Mouse (Mus musculus): ENCODE results near the gene Atg10. TPM values are rescaled to one million over a fixed set of nuclear protein-coding genes. Genes with fewer than 3 reads are reported as not detected.

Gene Atg10
- polyA plus RNA-seq, 1 experiment from 2014 or later = 15.4 TPM

DNA sequence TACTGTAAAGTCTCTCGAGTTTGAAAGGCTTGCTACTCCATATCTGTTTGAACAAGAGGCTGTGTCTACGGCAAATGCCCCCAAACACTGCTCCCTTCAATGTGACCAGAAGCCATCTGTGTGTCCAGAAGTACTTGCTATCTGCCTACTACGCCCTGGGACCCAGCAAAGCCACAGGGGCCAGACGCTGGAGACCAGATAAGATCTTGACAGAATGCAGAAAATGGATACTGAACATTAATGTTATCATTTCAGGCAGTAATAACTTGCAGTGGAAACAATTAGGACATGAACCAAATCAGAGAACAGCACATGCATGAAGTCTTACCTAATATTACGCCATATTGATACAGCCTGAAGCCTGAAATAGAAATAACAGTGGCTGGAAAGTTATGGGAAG is 56.2 kb downstream of the Atg10 start:
- no peaks in the 10 kb centered on the region for H3K9me3 ChIP-seq (replicated peaks; ENCODE audit: control insufficient read depth, low read length)
- 0 out of 2 replicates have a peak, but pooled peaks cover 3% of the 10 kb centered on the region for H3K4me1 ChIP-seq (ENCODE audit: control insufficient read depth, insufficient read depth, low read length)
- no peak overlapping the region for H3K4me2 ChIP-seq (ENCODE audit: low read length)
- no peaks in the 10 kb centered on the region for H3K27me3 ChIP-seq (replicated peaks; ENCODE audit: control insufficient read depth, insufficient read depth, low read length)
- H3K4me3 ChIP-seq (ENCODE audit: low read depth, low read length) = no peak overlapping the region
- H3K9ac ChIP-seq (ENCODE audit: low read length) = no peak overlapping the region
- H3K36me3 ChIP-seq (ENCODE audit: control insufficient read depth, insufficient read depth, low read length) = no peaks in the 10 kb centered on the region
- 89% methylated on average over 5 of the region's 5 CpGs for WGBS
- no peak for ATAC-seq
- no peak for DNase-seq (ENCODE audit: low spot score)
- no peak overlapping the region for H3K27ac ChIP-seq (ENCODE audit: low read depth, low read length)

DNA sequence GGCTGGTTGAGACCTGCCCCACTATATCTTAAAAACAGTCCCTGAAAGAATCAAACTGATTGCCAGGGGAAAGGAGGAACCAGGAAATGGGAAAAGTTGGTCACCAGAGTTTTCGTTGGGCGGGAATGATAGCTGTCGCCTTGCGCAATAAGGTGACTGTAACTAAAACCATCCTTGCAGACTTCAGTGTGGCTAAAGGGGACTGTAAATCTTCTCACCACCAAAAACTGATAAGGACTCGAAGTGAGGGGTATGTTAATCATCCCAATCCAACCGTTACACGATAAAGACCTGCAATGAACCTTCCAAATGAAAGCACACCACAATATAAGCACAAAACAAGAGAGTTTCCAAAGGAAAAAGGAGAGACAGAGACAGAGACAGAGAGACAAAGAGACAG is 57.5 kb downstream of the Atg10 start:
- WGBS = 89% methylated on average over 7 of the region's 7 CpGs

DNA sequence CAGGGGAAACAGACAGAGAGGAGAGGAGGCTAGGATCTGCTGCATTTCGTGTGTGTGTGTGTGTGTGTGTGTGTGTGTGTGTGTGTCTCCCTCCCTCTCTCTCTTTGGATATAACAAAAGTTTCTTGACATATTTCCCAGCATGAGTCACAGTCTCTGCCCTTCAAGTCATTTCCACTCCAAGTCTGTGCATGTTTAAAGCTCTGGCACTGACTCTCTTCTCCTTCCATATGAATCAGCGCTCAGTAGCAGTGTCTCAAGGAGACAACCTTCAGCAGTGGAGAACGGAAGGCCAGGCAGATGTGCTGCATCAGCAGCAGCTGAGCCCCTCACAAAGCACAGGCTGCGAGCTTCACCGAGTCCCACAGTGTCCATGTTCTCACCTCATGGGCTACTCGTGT is 58.6 kb downstream of the Atg10 start:
- Histone ChIP-seq H3K36me3 (ENCODE audit: control insufficient read depth, insufficient read depth, low read length) (no peaks in the 10 kb centered on the region), H3K4me3 (ENCODE audit: low read depth, low read length) (no peak overlapping the region), H3K27ac (ENCODE audit: low read depth, low read length) (no peak overlapping the region), H3K27me3 (replicated peaks; ENCODE audit: control insufficient read depth, insufficient read depth, low read length) (no peaks in the 10 kb centered on the region), H3K9me3 (replicated peaks; ENCODE audit: control insufficient read depth, low read length) (no peaks in the 10 kb centered on the region), H3K4me2 (ENCODE audit: low read length) (no peak overlapping the region), H3K9ac (ENCODE audit: low read length) (no peak overlapping the region), H3K4me1 (ENCODE audit: control insufficient read depth, insufficient read depth, low read length) (no peaks in the 10 kb centered on the region)
- ATAC-seq = no peak
- no peak for DNase-seq (ENCODE audit: low spot score)
- 84% methylated on average over 6 of the region's 6 CpGs for WGBS

More for the DNA sequence above, 57.5 kb downstream of the Atg10 start:
- Histone ChIP-seq H3K4me3 (ENCODE audit: low read depth, low read length) (no peak overlapping the region), H3K4me1 (ENCODE audit: control insufficient read depth, insufficient read depth, low read length) (0 out of 2 replicates have a peak, but pooled peaks cover 2% of the 10 kb centered on the region), H3K9me3 (replicated peaks; ENCODE audit: control insufficient read depth, low read length) (no peaks in the 10 kb centered on the region), H3K9ac (ENCODE audit: low read length) (no peak overlapping the region), H3K4me2 (ENCODE audit: low read length) (no peak overlapping the region), H3K27me3 (replicated peaks; ENCODE audit: control insufficient read depth, insufficient read depth, low read length) (no peaks in the 10 kb centered on the region), H3K36me3 (ENCODE audit: control insufficient read depth, insufficient read depth, low read length) (no peaks in the 10 kb centered on the region), H3K27ac (ENCODE audit: low read depth, low read length) (no peak overlapping the region)
- DNase-seq (ENCODE audit: low spot score) = no peak
- ATAC-seq = no peak

DNA sequence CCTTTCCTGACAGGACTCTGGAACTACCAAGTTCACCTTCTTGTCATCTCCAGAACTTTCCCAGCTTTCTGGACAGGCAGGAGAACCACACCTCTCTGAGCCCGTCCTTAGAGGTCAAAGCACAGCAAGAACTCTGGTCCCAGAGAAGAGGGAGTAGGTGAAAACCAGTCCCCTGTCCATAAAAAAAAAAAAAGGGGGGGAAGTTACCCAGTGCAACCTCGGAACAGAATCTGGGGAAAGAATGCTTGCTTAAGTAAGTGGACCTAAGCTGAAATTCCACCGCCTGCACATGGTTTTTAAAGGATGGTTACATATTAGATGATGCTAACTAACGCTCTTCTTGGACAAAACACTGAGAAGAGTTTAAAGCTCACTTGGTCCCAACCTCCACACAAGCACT is 60.5 kb downstream of the Atg10 start:
- ATAC-seq (no peak), DNase-seq (ENCODE audit: low spot score) (no peak)
- no peaks in the 10 kb centered on the region for H3K27me3 ChIP-seq (replicated peaks; ENCODE audit: control insufficient read depth, insufficient read depth, low read length)
- no peak overlapping the region for H3K4me2 ChIP-seq (ENCODE audit: low read length)
- no peaks in the 10 kb centered on the region for H3K9me3 ChIP-seq (replicated peaks; ENCODE audit: control insufficient read depth, low read length)
- H3K9ac ChIP-seq (ENCODE audit: low read length) = no peak overlapping the region
- no peak overlapping the region for H3K4me3 ChIP-seq (ENCODE audit: low read depth, low read length)
- H3K4me1 ChIP-seq (ENCODE audit: control insufficient read depth, insufficient read depth, low read length) = no peaks in the 10 kb centered on the region
- H3K36me3 ChIP-seq (ENCODE audit: control insufficient read depth, insufficient read depth, low read length) = no peaks in the 10 kb centered on the region
- no peak overlapping the region for H3K27ac ChIP-seq (ENCODE audit: low read depth, low read length)
- 77% methylated on average over 4 of the region's 4 CpGs for WGBS

DNA sequence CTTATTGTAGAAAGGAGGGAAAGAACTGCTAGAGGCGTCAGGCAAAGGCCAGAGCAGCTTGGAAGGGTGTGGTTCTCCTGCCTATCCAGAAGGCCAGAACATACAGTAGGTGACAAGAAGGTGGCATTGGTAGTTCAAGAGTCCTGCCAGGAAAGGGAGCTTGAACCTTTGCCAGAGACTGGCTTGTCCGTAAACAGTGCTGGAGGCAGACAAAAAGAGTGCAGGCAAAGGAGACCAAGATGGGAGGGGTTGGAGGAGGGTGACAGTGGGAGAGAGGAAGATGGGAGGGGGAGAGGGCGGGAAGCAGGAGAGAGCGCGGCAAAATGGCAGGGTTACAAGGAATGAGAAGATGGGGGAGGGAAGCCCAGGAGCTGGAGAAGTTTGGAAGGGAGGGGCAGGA is 61.3 kb downstream of the Atg10 start:
- no peak overlapping the region for H3K9ac ChIP-seq (ENCODE audit: low read length)
- peak; percentile 35 for DNase-seq (ENCODE audit: low spot score)

DNA sequence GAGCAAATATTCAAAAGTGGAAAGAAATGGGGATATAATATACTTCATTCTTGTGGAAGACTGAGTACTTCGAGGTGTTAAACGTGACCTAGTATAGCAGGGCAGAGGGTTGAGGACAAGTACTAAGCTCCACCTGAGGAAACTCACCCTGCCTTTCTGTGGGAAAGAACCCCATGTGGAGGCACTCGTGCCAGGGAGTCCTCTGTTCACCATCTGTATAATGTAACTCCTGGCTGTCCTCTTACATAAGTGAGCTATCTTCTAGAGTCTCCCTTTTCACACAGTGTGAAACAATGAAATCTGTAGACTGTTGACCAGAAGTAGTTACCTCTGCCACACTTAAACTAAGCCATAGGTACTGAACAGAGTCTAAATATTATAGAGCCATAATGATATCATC is 63.2 kb downstream of the Atg10 start:
- no peaks in the 10 kb centered on the region for H3K9me3 ChIP-seq (replicated peaks; ENCODE audit: control insufficient read depth, low read length)
- ATAC-seq (no peak), DNase-seq (ENCODE audit: low spot score) (no peak)
- H3K27me3 ChIP-seq (replicated peaks; ENCODE audit: control insufficient read depth, insufficient read depth, low read length) = no peaks in the 10 kb centered on the region
- 90% methylated on average over 3 of the region's 3 CpGs for WGBS
- no peaks in the 10 kb centered on the region for H3K36me3 ChIP-seq (ENCODE audit: control insufficient read depth, insufficient read depth, low read length)
- no peak overlapping the region for H3K27ac ChIP-seq (ENCODE audit: low read depth, low read length)
- no peak overlapping the region for H3K4me2 ChIP-seq (ENCODE audit: low read length)
- no peaks in the 10 kb centered on the region for H3K4me1 ChIP-seq (ENCODE audit: control insufficient read depth, insufficient read depth, low read length)
- no peak overlapping the region for H3K9ac ChIP-seq (ENCODE audit: low read length)
- H3K4me3 ChIP-seq (ENCODE audit: low read depth, low read length) = no peak overlapping the region

More for the DNA sequence above, 61.3 kb downstream of the Atg10 start:
- Histone ChIP-seq H3K27ac (ENCODE audit: low read depth, low read length) (no peak overlapping the region), H3K36me3 (ENCODE audit: control insufficient read depth, insufficient read depth, low read length) (no peaks in the 10 kb centered on the region), H3K4me1 (ENCODE audit: control insufficient read depth, insufficient read depth, low read length) (no peaks in the 10 kb centered on the region), H3K4me3 (ENCODE audit: low read depth, low read length) (no peak overlapping the region), H3K27me3 (replicated peaks; ENCODE audit: control insufficient read depth, insufficient read depth, low read length) (no peaks in the 10 kb centered on the region), H3K9me3 (replicated peaks; ENCODE audit: control insufficient read depth, low read length) (no peaks in the 10 kb centered on the region), H3K4me2 (ENCODE audit: low read length) (no peak overlapping the region)
- 11% methylated on average over 5 of the region's 5 CpGs for WGBS
- peak; percentile 45; the same call in 1 of the 2 replicates for ATAC-seq

DNA sequence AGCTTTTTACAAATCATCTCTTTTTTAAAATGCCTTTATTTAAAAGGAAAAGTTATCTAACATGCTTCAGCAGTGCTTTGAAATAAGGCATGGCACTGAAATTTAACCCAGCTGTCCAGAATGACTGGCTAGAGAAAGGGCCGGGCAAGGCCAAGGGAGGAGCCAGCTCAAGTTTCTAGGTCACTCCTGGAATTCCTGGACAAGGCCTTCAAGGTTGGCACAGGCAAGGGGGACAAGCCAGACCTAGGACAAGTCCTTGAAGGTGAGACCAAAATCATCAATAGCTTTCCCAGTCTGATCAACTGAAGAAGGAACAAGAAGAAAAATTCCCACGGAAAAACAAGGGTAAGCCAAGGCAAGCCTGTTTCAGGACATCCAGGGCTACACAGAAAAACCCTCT is 63.9 kb downstream of the Atg10 start:
- Histone ChIP-seq H3K9ac (ENCODE audit: low read length) (no peak overlapping the region), H3K4me1 (ENCODE audit: control insufficient read depth, insufficient read depth, low read length) (no peaks in the 10 kb centered on the region), H3K4me2 (ENCODE audit: low read length) (no peak overlapping the region), H3K9me3 (replicated peaks; ENCODE audit: control insufficient read depth, low read length) (no peaks in the 10 kb centered on the region), H3K27me3 (replicated peaks; ENCODE audit: control insufficient read depth, insufficient read depth, low read length) (no peaks in the 10 kb centered on the region), H3K4me3 (ENCODE audit: low read depth, low read length) (no peak overlapping the region), H3K27ac (ENCODE audit: low read depth, low read length) (no peak overlapping the region), H3K36me3 (ENCODE audit: control insufficient read depth, insufficient read depth, low read length) (no peaks in the 10 kb centered on the region)
- 84% methylated on average over 2 of the region's 2 CpGs for WGBS
- no peak for ATAC-seq
- DNase-seq (ENCODE audit: low spot score) = no peak

DNA sequence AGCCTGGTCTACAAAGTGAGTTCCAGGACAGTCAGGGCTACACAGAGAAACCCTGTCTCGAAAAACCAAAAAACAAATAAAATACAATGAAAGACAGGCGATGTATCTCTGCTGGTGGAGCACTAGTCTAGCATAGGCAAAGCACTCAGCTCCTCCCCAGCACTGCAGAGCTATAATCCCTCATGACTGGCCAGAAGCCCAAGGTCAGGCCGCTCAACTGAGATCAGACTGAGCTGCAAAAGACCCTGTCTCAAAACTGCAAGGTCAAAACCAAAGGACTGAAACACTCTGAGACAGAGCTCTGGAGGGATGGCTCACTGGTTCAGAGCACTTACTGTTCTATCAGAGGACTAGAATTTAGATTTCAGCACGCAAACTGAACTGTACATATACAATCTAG is 65.8 kb downstream of the Atg10 start:
- ATAC-seq (no peak), DNase-seq (ENCODE audit: low spot score) (no peak)
- no peaks in the 10 kb centered on the region for H3K36me3 ChIP-seq (ENCODE audit: control insufficient read depth, insufficient read depth, low read length)
- no peak overlapping the region for H3K9ac ChIP-seq (ENCODE audit: low read length)
- no peaks in the 10 kb centered on the region for H3K9me3 ChIP-seq (replicated peaks; ENCODE audit: control insufficient read depth, low read length)
- H3K4me2 ChIP-seq (ENCODE audit: low read length) = no peak overlapping the region
- 93% methylated on average over 4 of the region's 4 CpGs for WGBS
- no peaks in the 10 kb centered on the region for H3K27me3 ChIP-seq (replicated peaks; ENCODE audit: control insufficient read depth, insufficient read depth, low read length)
- no peak overlapping the region for H3K4me3 ChIP-seq (ENCODE audit: low read depth, low read length)
- no peaks in the 10 kb centered on the region for H3K4me1 ChIP-seq (ENCODE audit: control insufficient read depth, insufficient read depth, low read length)
- no peak overlapping the region for H3K27ac ChIP-seq (ENCODE audit: low read depth, low read length)

DNA sequence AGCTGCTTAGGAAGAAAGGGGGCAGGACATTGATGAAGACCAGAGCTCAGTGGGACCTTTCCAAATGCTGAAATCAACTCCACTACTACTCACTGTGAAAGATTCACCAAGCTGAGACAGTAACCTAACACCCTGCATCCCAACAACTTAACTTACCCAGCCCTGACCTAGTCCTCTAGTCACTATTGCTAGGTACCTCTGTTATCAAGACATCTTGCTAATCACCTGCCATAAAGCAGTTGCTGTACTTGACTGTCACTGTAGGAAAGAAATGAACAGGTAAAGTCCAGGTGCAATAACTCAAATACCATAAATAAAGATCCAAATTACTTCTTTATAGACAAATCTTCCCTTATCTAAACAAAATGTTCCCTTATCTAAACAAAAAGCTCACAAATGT is 66.3 kb downstream of the Atg10 start:
- H3K4me2 ChIP-seq (ENCODE audit: low read length) = no peak overlapping the region
- no peak overlapping the region for H3K27ac ChIP-seq (ENCODE audit: low read depth, low read length)
- H3K27me3 ChIP-seq (replicated peaks; ENCODE audit: control insufficient read depth, insufficient read depth, low read length) = no peaks in the 10 kb centered on the region
- H3K36me3 ChIP-seq (ENCODE audit: control insufficient read depth, insufficient read depth, low read length) = no peaks in the 10 kb centered on the region
- no peaks in the 10 kb centered on the region for H3K9me3 ChIP-seq (replicated peaks; ENCODE audit: control insufficient read depth, low read length)
- no peak for DNase-seq (ENCODE audit: low spot score)
- no peak overlapping the region for H3K9ac ChIP-seq (ENCODE audit: low read length)
- H3K4me3 ChIP-seq (ENCODE audit: low read depth, low read length) = no peak overlapping the region
- ATAC-seq = no peak
- no peaks in the 10 kb centered on the region for H3K4me1 ChIP-seq (ENCODE audit: control insufficient read depth, insufficient read depth, low read length)
